In the genomic region with DNA sequence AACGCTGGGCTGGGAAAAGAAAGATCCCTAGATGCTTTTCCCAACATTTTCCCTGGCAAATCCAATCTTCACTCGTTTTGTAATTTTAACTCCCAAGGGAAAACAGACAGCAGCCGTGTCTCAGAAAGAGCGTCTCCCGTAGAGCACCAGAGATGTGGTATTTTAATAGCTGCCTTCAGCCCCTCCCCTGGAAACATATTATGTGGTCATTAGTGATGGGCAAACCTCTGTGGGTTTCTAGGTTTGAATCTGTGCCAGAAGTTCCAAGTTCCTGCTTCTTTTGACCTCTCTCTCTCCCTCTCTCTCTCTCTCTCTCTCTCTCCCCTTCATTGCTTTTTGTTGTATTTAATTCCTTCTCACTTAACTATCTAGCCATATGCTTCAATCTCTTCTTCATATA, we compare ENCODE assay signal across 27 mouse cellular contexts. TPM values are rescaled to one million over a fixed set of nuclear protein-coding genes. Genes with fewer than 3 reads are reported as not detected.
DNase-seq lines count a peak whose midpoint lies in the region; ATAC-seq and TF ChIP-seq lines count a peak whose summit lies in the region.
"Had no signal": no experiment of that assay in that cellular context is flagged by ENCODE, and none has a peak within 500 bp of the region (broad histone marks: within the 10 kb centered on the region; RNA-seq: fewer than 3 reads in every experiment).

No protein-coding gene starts in this region.

- H3K9me3 ChIP-seq in limb, embryonic 14.5 days (ENCODE audit: control insufficient read depth, low read length), result no peaks in the 10 kb centered on the region
- no peaks in the 10 kb centered on the region for H3K9me3 ChIP-seq in limb, embryonic 10.5 days (replicated peaks)
- H3K9me3 ChIP-seq: embryonic facial prominence, embryonic 12.5 days; forebrain, embryonic 12.5 days; heart, embryonic 13.5 days; hindbrain, embryonic 12.5 days; hindbrain, embryonic 15.5 days had no signal

- no peaks in the 10 kb centered on the region for H3K36me3 ChIP-seq in limb, embryonic 14.5 days (ENCODE audit: control insufficient read depth, insufficient read depth, low read length)
- H3K36me3 ChIP-seq in limb, embryonic 10.5 days, result no peaks in the 10 kb centered on the region
- H3K36me3 ChIP-seq: embryonic facial prominence, embryonic 12.5 days; forebrain, embryonic 12.5 days; G1E; heart, embryonic 13.5 days; hindbrain, embryonic 12.5 days; hindbrain, embryonic 15.5 days had no signal

- no peak overlapping the region for H3K9ac ChIP-seq in limb, embryonic 14.5 days (ENCODE audit: low read depth, low read length, severe bottlenecking)
- H3K9ac ChIP-seq: embryonic facial prominence, embryonic 12.5 days; forebrain, embryonic 12.5 days; heart, embryonic 13.5 days; hindbrain, embryonic 12.5 days; hindbrain, embryonic 15.5 days had no signal

- TF ChIP-seq CTCF in gastrocnemius, adult 2 months (IDR thresholded peaks at IDR 0.05), result no peak

- intact Hi-C loops in gastrocnemius, adult 2 months (cut with DNase I), result no loop called here
- intact Hi-C loops in gastrocnemius, postnatal 14 days (cut with DNase I; ENCODE audit: low total_unique reads), result no loop called here

- WGBS in limb, embryonic 14.5 days, result 37% methylated on average over 5 of the region's 5 CpGs
- whole genome bisulfite sequencing in limb, embryonic 10.5 days, result 88% methylated on average over 5 of the region's 5 CpGs

- no peaks in the 10 kb centered on the region for H3K4me1 ChIP-seq in limb, embryonic 14.5 days (ENCODE audit: control insufficient read depth, insufficient read depth, low read length)
- peaks cover 11% of the 10 kb centered on the region; the same call in 1 of the 2 replicates for H3K4me1 ChIP-seq in limb, embryonic 10.5 days
- H3K4me1 ChIP-seq: forebrain, embryonic 12.5 days; hindbrain, embryonic 12.5 days; hindbrain, embryonic 15.5 days had no signal

- H3K4me2 ChIP-seq in limb, embryonic 14.5 days (replicated peaks; ENCODE audit: low read depth, low read length, severe bottlenecking), result no peak overlapping the region
- H3K4me2 ChIP-seq: embryonic facial prominence, embryonic 12.5 days; forebrain, embryonic 12.5 days; heart, embryonic 13.5 days; hindbrain, embryonic 12.5 days; hindbrain, embryonic 15.5 days had no signal

- peak overlapping the region; percentile 41; the same call in 1 of the 2 replicates for H3K27ac ChIP-seq in gastrocnemius, adult 2 months
- H3K27ac ChIP-seq in limb, embryonic 14.5 days (replicated peaks; ENCODE audit: low read depth, low read length), result no peak overlapping the region
- no peak overlapping the region for H3K27ac ChIP-seq in limb, embryonic 10.5 days
- H3K27ac ChIP-seq: embryonic facial prominence, embryonic 12.5 days; forebrain, embryonic 12.5 days; heart, embryonic 13.5 days; hindbrain, embryonic 12.5 days; hindbrain, embryonic 15.5 days had no signal

- no peak overlapping the region for H3K4me3 ChIP-seq in gastrocnemius, adult 2 months
- H3K4me3 ChIP-seq in limb, embryonic 14.5 days (replicated peaks; ENCODE audit: low read length), result no peak overlapping the region
- no peak overlapping the region for H3K4me3 ChIP-seq in limb, embryonic 10.5 days
- H3K4me3 ChIP-seq: embryonic facial prominence, embryonic 12.5 days; erythroblast, embryonic 14.5 days; forebrain, embryonic 12.5 days; heart, embryonic 13.5 days; hindbrain, embryonic 12.5 days; hindbrain, embryonic 15.5 days had no signal

- no peak for DNase-seq in gastrocnemius, adult 2 months
- no peak for DNase-seq in gastrocnemius, postnatal 14 days
- peak; percentile 22 for DNase-seq in limb, embryonic 14.5 days (ENCODE audit: low spot score)
- DNase-seq in limb, embryonic 10.5 days (ENCODE audit: low spot score), result no peak
- peak; percentile 14 for DNase-seq in skeletal muscle tissue, adult 2 months (ENCODE audit: low read depth, low spot score)
- DNase-seq in T-cell, adult 2 months (ENCODE audit: low spot score), result no peak
- DNase-seq: adrenal gland, adult 2 months; adrenal gland, postnatal 14 days; B cell, adult 2 months; cerebellum, adult 11 months; cerebellum, adult 2 months; cerebellum, adult 9-11 months; cerebellum, postnatal 25 days; gastrocnemius, postnatal 25 days; heart, postnatal 14 days; kidney, adult 2 months had no signal

- no peak for TF ChIP-seq POLR2A in limb, embryonic 14.5 days (IDR thresholded peaks at IDR 0.05; ENCODE audit: borderline replicate concordance, extremely low read depth, insufficient read depth, insufficient read length)

- ATAC-seq in limb, embryonic 14.5 days (ENCODE audit: low FRiP score, low read depth), result no peak
- ATAC-seq: forebrain, embryonic 16.5 days; intestine, postnatal 0 days; Patski had no signal

- no peaks in the 10 kb centered on the region for H3K27me3 ChIP-seq in limb, embryonic 14.5 days (ENCODE audit: control insufficient read depth, insufficient read depth, low read length)
- H3K27me3 ChIP-seq in limb, embryonic 10.5 days (ENCODE audit: low read depth, poor library complexity, severe bottlenecking), result no peaks in the 10 kb centered on the region
- H3K27me3 ChIP-seq: CH12.LX; embryonic facial prominence, embryonic 12.5 days; forebrain, embryonic 12.5 days; heart, embryonic 13.5 days; hindbrain, embryonic 12.5 days; hindbrain, embryonic 15.5 days; Patski had no signal

RNA-seq across cellular contexts. Expression of gene Bmp2, which starts 30.8 kb away (rescaled TPM):
- 1 to 10 TPM; 1.1 to 2.9 TPM for total RNA-seq in gastrocnemius, adult 2 months (2021)
- 1 to 10 TPM; 1.7 to 2.2 TPM for total RNA-seq in gastrocnemius, postnatal 14 days (2021)
- polyA plus RNA-seq in limb, embryonic 14.5 days (2012; rRNA removed), result 11.0 and 15.8 TPM in 2 replicates
- polyA plus RNA-seq in limb, embryonic 14.5 days (2014; fragmentation: Nextera tagmentation; extraction: Ambion mirVana), result 14.9 and 20.6 TPM in 2 replicates
- 4.0 and 7.9 TPM in 2 replicates for polyA plus RNA-seq in limb, embryonic 10.5 days (2016; fragmentation: Nextera tagmentation; extraction: Ambion mirVana)
- total RNA-seq: CH12.LX had no signal
- polyA plus RNA-seq: G1E had no signal

Comparison
In these comparisons a context has a peak if more than half of its experiments do, and no peak if none do; other contexts are left out.
1. DNase-seq: peak in limb, embryonic 14.5 days (single experiment) and skeletal muscle tissue, adult 2 months (single experiment); none in gastrocnemius, adult 2 months (single experiment), gastrocnemius, postnatal 14 days (single experiment), limb, embryonic 10.5 days (single experiment) and T-cell, adult 2 months (single experiment).